Mouse (Mus musculus): ENCODE results near the gene Rnd2.

GRCm38 (mm10) chr11:101436916-101437315, 27.9 kb upstream of the Rnd2 start:
- no peak for TF ChIP-seq CTCF (conservative IDR thresholded peaks at IDR 0.05 in 1 of 2, IDR thresholded peaks at IDR 0.05 in 1 of 2; ENCODE audit: low read depth in 2 of 2, low read length in 2 of 2)
- TF ChIP-seq USF1 (IDR thresholded peaks at IDR 0.05; ENCODE audit: low read depth, low read length), result no peak
- no peak for TF ChIP-seq EP300 (IDR thresholded peaks at IDR 0.05; ENCODE audit: low read length)
- no peak for TF ChIP-seq UBTF (IDR thresholded peaks at IDR 0.05; ENCODE audit: low read depth, low read length)
- TF ChIP-seq MAFK (IDR thresholded peaks at IDR 0.05; ENCODE audit: insufficient replicate concordance, low read length), result no peak
- no peak for TF ChIP-seq GABPA (IDR thresholded peaks at IDR 0.05; ENCODE audit: insufficient replicate concordance, low read depth, low read length)
